Mouse (Mus musculus) liver, embryonic 16.5 days (tissue): ENCODE data around the gene Ntm. TPM values are rescaled to one million over a fixed set of nuclear protein-coding genes. Genes with fewer than 3 reads are reported as not detected.

ENCODE experiments used
- ATAC-seq: fragments of 200-750 bp; cut with Nextera tagmentation; 2 replicates; pipeline ENCODE4 v1.8.0; 2017; ENCODE audit warnings: low read depth, mild to moderate bottlenecking, moderate number of reproducible peaks, moderate library complexity
- H3K27ac ChIP-seq: fragments of 300-500 bp; sonication (generic); 2 replicates; pipeline ENCODE4 v1.5.1; 2014; ENCODE audit warnings: mild to moderate bottlenecking, low read length
- H3K27me3 ChIP-seq: fragments of 300-500 bp; sonication (generic); 2 replicates; pipeline ENCODE4 v1.6.1; 2014; ENCODE audit warnings: low read depth, low read length, mixed read lengths; ENCODE audit not compliant: control insufficient read depth, insufficient read depth
- H3K36me3 ChIP-seq: fragments of 300-500 bp; sonication (generic); 2 replicates; pipeline ENCODE4 v1.6.1; 2014; ENCODE audit warnings: mild to moderate bottlenecking; ENCODE audit not compliant: control insufficient read depth, insufficient read depth
- H3K4me1 ChIP-seq: fragments of 300-500 bp; sonication (generic); 2 replicates; pipeline ENCODE4 v1.6.1; 2014; ENCODE audit warnings: low read depth, low read length, mixed read lengths; ENCODE audit not compliant: control insufficient read depth
- H3K4me2 ChIP-seq: fragments of 300-500 bp; sonication (generic); 2 replicates; pipeline ENCODE4 v1.6.1; 2014; ENCODE audit warnings: low read depth, low read length, mixed read lengths
- H3K4me3 ChIP-seq: fragments of 300-500 bp; sonication (generic); 2 replicates; pipeline ENCODE4 v1.5.1; 2014; ENCODE audit warnings: low read depth, mild to moderate bottlenecking, low read length
- H3K9ac ChIP-seq: fragments of 300-500 bp; sonication (generic); 2 replicates; pipeline ENCODE4 v1.6.1; 2014; ENCODE audit warnings: low read depth, low read length
- H3K9me3 ChIP-seq: fragments of 300-500 bp; sonication (generic); replicated peaks from 2 replicates; pipeline ENCODE4 v1.6.1; 2016; ENCODE audit warnings: low read length; ENCODE audit not compliant: control insufficient read depth
- WGBS: fragments of 180-500 bp; shearing (Covaris S2); extraction: QIAGEN DNeasy Blood & Tissue Kit; methylation state at CpG from one replicate; pipeline ENCODE4 v1.1.7; 2014; ENCODE audit not compliant: insufficient replicate concordance; 5-methylcytosine and 5-hydroxymethylcytosine counted together
- polyA plus RNA-seq: library from polyadenylated mRNA; unstranded; fragments of >200 nt; fragmentation: Nextera tagmentation; extraction: Ambion mirVana; gene quantifications from 2 replicates; pipeline ENCODE4 v1.2.1, GENCODE M21; 2015

The Ntm gene
- polyA plus RNA-seq, 1 experiment from 2014 or later = 0.33 TPM

- H3K4me1 ChIP-seq = no peaks in the 10 kb centered on the region
- no peak overlapping the region for H3K27ac ChIP-seq
- no peak for ATAC-seq
- WGBS = 72% methylated on average over 7 of the region's 7 CpGs
- H3K27me3 ChIP-seq = no peaks in the 10 kb centered on the region
- H3K4me3 ChIP-seq = no peak overlapping the region
- H3K4me2 ChIP-seq = no peak overlapping the region
- no peaks in the 10 kb centered on the region for H3K9me3 ChIP-seq
- no peaks in the 10 kb centered on the region for H3K36me3 ChIP-seq
- H3K9ac ChIP-seq = no peak overlapping the region
Measured at GRCm38 (mm10) chr9:29652854-29653253, 310.1 kb downstream of the Ntm start.

- ATAC-seq = no peak
- H3K9me3 ChIP-seq = no peaks in the 10 kb centered on the region
- no peaks in the 10 kb centered on the region for H3K36me3 ChIP-seq
- 44% methylated on average over 5 of the region's 5 CpGs for WGBS
- no peak overlapping the region for H3K9ac ChIP-seq
- H3K27ac ChIP-seq = no peak overlapping the region
- H3K27me3 ChIP-seq = no peaks in the 10 kb centered on the region
- H3K4me2 ChIP-seq = no peak overlapping the region
- no peak overlapping the region for H3K4me3 ChIP-seq
- H3K4me1 ChIP-seq = no peaks in the 10 kb centered on the region
Measured at GRCm38 (mm10) chr9:29651856-29652255, 311.1 kb downstream of the Ntm start.

GRCm38 (mm10) chr9:29651226-29651625 is 311.7 kb downstream of the Ntm start:
- ATAC-seq = no peak
- WGBS = 57% methylated on average over 4 of the region's 4 CpGs
- H3K9me3 ChIP-seq = no peaks in the 10 kb centered on the region

GRCm38 (mm10) chr9:29650679-29651078 is 312.3 kb downstream of the Ntm start:
- H3K9me3 ChIP-seq = no peaks in the 10 kb centered on the region
- H3K27ac ChIP-seq = no peak overlapping the region
- ATAC-seq = no peak
- no peaks in the 10 kb centered on the region for H3K27me3 ChIP-seq
- H3K4me1 ChIP-seq = no peaks in the 10 kb centered on the region
- 18% methylated on average over 4 of the region's 4 CpGs for WGBS
- no peak overlapping the region for H3K4me3 ChIP-seq
- H3K9ac ChIP-seq = no peak overlapping the region
- no peaks in the 10 kb centered on the region for H3K36me3 ChIP-seq
- no peak overlapping the region for H3K4me2 ChIP-seq

More at GRCm38 (mm10) chr9:29651226-29651625, 311.7 kb downstream of the Ntm start:
- Histone ChIP-seq H3K27me3 (no peaks in the 10 kb centered on the region), H3K36me3 (no peaks in the 10 kb centered on the region), H3K4me3 (no peak overlapping the region), H3K4me2 (no peak overlapping the region), H3K9ac (no peak overlapping the region), H3K4me1 (no peaks in the 10 kb centered on the region), H3K27ac (no peak overlapping the region)

- Histone ChIP-seq H3K36me3 (no peaks in the 10 kb centered on the region), H3K9me3 (no peaks in the 10 kb centered on the region), H3K27ac (no peak overlapping the region), H3K4me3 (no peak overlapping the region), H3K9ac (no peak overlapping the region), H3K4me1 (no peaks in the 10 kb centered on the region), H3K27me3 (no peaks in the 10 kb centered on the region), H3K4me2 (no peak overlapping the region)
- 54% methylated on average over 5 of the region's 5 CpGs for WGBS
- ATAC-seq = no peak
Measured at GRCm38 (mm10) chr9:29650266-29650665, 312.7 kb downstream of the Ntm start.

GRCm38 (mm10) chr9:29648256-29648655 is 314.7 kb downstream of the Ntm start:
- no peaks in the 10 kb centered on the region for H3K4me1 ChIP-seq
- no peak overlapping the region for H3K4me3 ChIP-seq
- WGBS = 59% methylated on average over 5 of the region's 5 CpGs
- no peaks in the 10 kb centered on the region for H3K9me3 ChIP-seq
- no peaks in the 10 kb centered on the region for H3K36me3 ChIP-seq
- no peak overlapping the region for H3K9ac ChIP-seq
- H3K27ac ChIP-seq = no peak overlapping the region
- no peak for ATAC-seq
- no peak overlapping the region for H3K4me2 ChIP-seq
- H3K27me3 ChIP-seq = no peaks in the 10 kb centered on the region

GRCm38 (mm10) chr9:29647764-29648163 is 315.2 kb downstream of the Ntm start:
- no peak for ATAC-seq
- Histone ChIP-seq H3K4me2 (no peak overlapping the region), H3K4me3 (no peak overlapping the region), H3K36me3 (no peaks in the 10 kb centered on the region), H3K27me3 (no peaks in the 10 kb centered on the region), H3K27ac (no peak overlapping the region), H3K9me3 (no peaks in the 10 kb centered on the region), H3K4me1 (no peaks in the 10 kb centered on the region), H3K9ac (no peak overlapping the region)
- WGBS = 37% methylated on average over 8 of the region's 8 CpGs

GRCm38 (mm10) chr9:29645796-29646400 is 317.0 kb downstream of the Ntm start:
- no peak overlapping the region for H3K4me2 ChIP-seq
- no peak overlapping the region for H3K27ac ChIP-seq
- no peaks in the 10 kb centered on the region for H3K9me3 ChIP-seq
- H3K4me1 ChIP-seq = no peaks in the 10 kb centered on the region
- no peak overlapping the region for H3K9ac ChIP-seq
- no peaks in the 10 kb centered on the region for H3K36me3 ChIP-seq
- ATAC-seq = no peak
- 49% methylated on average over 8 of the region's 8 CpGs for WGBS
- H3K4me3 ChIP-seq = no peak overlapping the region
- no peaks in the 10 kb centered on the region for H3K27me3 ChIP-seq

GRCm38 (mm10) chr9:29642997-29643657 is 319.8 kb downstream of the Ntm start:
- Histone ChIP-seq H3K27ac (no peak overlapping the region), H3K4me1 (no peaks in the 10 kb centered on the region), H3K4me3 (no peak overlapping the region), H3K27me3 (no peaks in the 10 kb centered on the region), H3K4me2 (no peak overlapping the region), H3K36me3 (no peaks in the 10 kb centered on the region), H3K9ac (no peak overlapping the region), H3K9me3 (no peaks in the 10 kb centered on the region)
- WGBS = 9% methylated on average over 11 of the region's 11 CpGs
- no peak for ATAC-seq
